Mouse (Mus musculus) MEL (cell line): ENCODE results near the gene Tbc1d20. TPM values are rescaled to one million over a fixed set of nuclear protein-coding genes. Genes with fewer than 3 reads are reported as not detected.

ENCODE experiments used
- DNase-seq: peaks from one replicate; pipeline ENCODE4 v3.0.0; 2011; ENCODE audit warnings: low read depth, low spot score
- H3K27ac ChIP-seq: 2 replicates; pipeline ENCODE4 v1.5.1; 2012; ENCODE audit warnings: low read depth, mild to moderate bottlenecking, control low read depth, low read length, moderate library complexity; ENCODE audit not compliant: control insufficient read depth
- H3K27me3 ChIP-seq, 2 experiments: fragments of 150-350 bp in 1 of 2; sonication (generic) in 1 of 2; 2 replicates each; pipeline ENCODE4 v1.6.1; 2012; ENCODE audit warnings: low read length in 2 of 2, mild to moderate bottlenecking in 2 of 2, improper control_type of control experiment in 1 of 2, moderate library complexity in 1 of 2; ENCODE audit not compliant: insufficient read depth in 2 of 2, control insufficient read depth in 1 of 2
- H3K36me3 ChIP-seq, 2 experiments: 2 replicates each; pipeline ENCODE4 v1.6.1; 2012 to 2014; ENCODE audit warnings: low read length in 2 of 2, improper control_type of control experiment in 1 of 2, inconsistent platforms in 1 of 2, mild to moderate bottlenecking in 1 of 2; ENCODE audit not compliant: insufficient read depth in 2 of 2, control insufficient read depth in 1 of 2
- H3K4me1 ChIP-seq, 2 experiments: fragments of 150-350 bp in 1 of 2; sonication (generic) in 1 of 2; 2 replicates each; pipeline ENCODE4 v1.6.1; 2012; ENCODE audit warnings: low read length in 2 of 2, improper control_type of control experiment in 1 of 2, mild to moderate bottlenecking in 1 of 2; ENCODE audit not compliant: insufficient read depth in 2 of 2, control insufficient read depth in 1 of 2
- H3K4me3 ChIP-seq, 2 experiments: fragments of 150-350 bp in 1 of 2; sonication (generic) in 1 of 2; 2 replicates each; pipeline ENCODE4 v1.5.1; 2012; ENCODE audit warnings: low read depth in 2 of 2, low read length in 2 of 2, mild to moderate bottlenecking in 2 of 2, moderate library complexity in 2 of 2, control low read depth in 1 of 2, improper control_type of control experiment in 1 of 2; ENCODE audit not compliant: control insufficient read depth in 1 of 2, insufficient read depth in 1 of 2
- H3K79me2 ChIP-seq: 2 replicates; pipeline ENCODE4 v1.6.1; 2012; ENCODE audit warnings: mild to moderate bottlenecking, low read length, moderate library complexity; ENCODE audit not compliant: control insufficient read depth, poor library complexity, insufficient read depth
- H3K9ac ChIP-seq: 2 replicates; pipeline ENCODE4 v1.6.1; 2012; ENCODE audit warnings: low read depth, mild to moderate bottlenecking, control low read depth, low read length, moderate library complexity; ENCODE audit not compliant: control insufficient read depth, poor library complexity, severe bottlenecking
- H3K9me3 ChIP-seq: fragments of 150-350 bp; sonication (generic); replicated peaks from 2 replicates; pipeline ENCODE4 v1.6.1; 2012; ENCODE audit warnings: mild to moderate bottlenecking, low read length, improper control_type of control experiment, moderate library complexity; ENCODE audit not compliant: insufficient read depth
- CHD2 ChIP-seq: IDR thresholded peaks from 2 replicates; pipeline ENCODE4 v1.6.1; 2011; ENCODE audit warnings: low read length, improper control_type of control experiment
- ELF1 ChIP-seq: IDR thresholded peaks from 2 replicates; pipeline ENCODE4 v1.6.1; 2014; ENCODE audit warnings: low read depth, mild to moderate bottlenecking, inconsistent platforms, low read length, improper control_type of control experiment, moderate library complexity
- EP300 ChIP-seq, 2 experiments: IDR thresholded peaks; 2 replicates each; pipeline ENCODE4 v1.6.1; 2011; ENCODE audit warnings: improper control_type of control experiment in 2 of 2, low read length in 2 of 2, low read depth in 1 of 2, mild to moderate bottlenecking in 1 of 2
- GABPA ChIP-seq: IDR thresholded peaks from 2 replicates; pipeline ENCODE4 v1.6.1; 2012; ENCODE audit warnings: low read depth, mild to moderate bottlenecking, inconsistent platforms, low read length, improper control_type of control experiment, moderate library complexity
- GATA1 ChIP-seq: IDR thresholded peaks from 2 replicates; pipeline ENCODE4 v1.6.1; 2011; ENCODE audit warnings: low read depth, low read length, improper control_type of control experiment
- MAFK ChIP-seq: IDR thresholded peaks from 2 replicates; pipeline ENCODE4 v1.6.1; 2011; ENCODE audit warnings: low read depth, mild to moderate bottlenecking, low read length, improper control_type of control experiment, borderline replicate concordance
- MEF2A ChIP-seq: IDR thresholded peaks from 2 replicates; pipeline ENCODE4 v1.6.1; 2014; ENCODE audit warnings: low read depth, mild to moderate bottlenecking, inconsistent platforms, low read length, improper control_type of control experiment; ENCODE audit not compliant: poor library complexity, insufficient replicate concordance, severe bottlenecking; ENCODE audit errors: extremely low read depth
- POLR2AphosphoS5 ChIP-seq: IDR thresholded peaks from 2 replicates; pipeline ENCODE4 v1.6.1; 2012; ENCODE audit warnings: low read depth, borderline replicate concordance, mild to moderate bottlenecking, inconsistent platforms, low read length, moderate library complexity, mixed read lengths
- SIN3A ChIP-seq: IDR thresholded peaks from 2 replicates; pipeline ENCODE4 v1.6.1; 2012; ENCODE audit warnings: low read length, improper control_type of control experiment, inconsistent platforms
- TAL1 ChIP-seq: IDR thresholded peaks from 2 replicates; pipeline ENCODE4 v1.6.1; 2012; ENCODE audit warnings: mild to moderate bottlenecking, inconsistent platforms, low read length, moderate library complexity, mixed read lengths
- TBP ChIP-seq: IDR thresholded peaks from 2 replicates; pipeline ENCODE4 v1.8.0; 2011; ENCODE audit warnings: low read depth, low read length, improper control_type of control experiment
- TCF12 ChIP-seq: IDR thresholded peaks from 2 replicates; pipeline ENCODE4 v1.6.1; 2014; ENCODE audit warnings: low read depth, mild to moderate bottlenecking, inconsistent platforms, low read length, improper control_type of control experiment, moderate library complexity
- UBTF ChIP-seq: IDR thresholded peaks from 2 replicates; pipeline ENCODE4 v1.6.1; 2012; ENCODE audit warnings: low read depth, mild to moderate bottlenecking, inconsistent platforms, low read length, improper control_type of control experiment, moderate library complexity, borderline replicate concordance; ENCODE audit not compliant: insufficient read depth
- USF1 ChIP-seq: IDR thresholded peaks from 2 replicates; pipeline ENCODE4 v1.6.1; 2014; ENCODE audit warnings: low read depth, mild to moderate bottlenecking, inconsistent platforms, low read length, improper control_type of control experiment, moderate library complexity
- USF2 ChIP-seq, 2 experiments: IDR thresholded peaks; 2 replicates each; pipeline ENCODE4 v1.6.1; 2011 to 2012; ENCODE audit warnings: improper control_type of control experiment in 2 of 2, low read length in 2 of 2, borderline replicate concordance in 1 of 2, inconsistent platforms in 1 of 2, low read depth in 1 of 2, mild to moderate bottlenecking in 1 of 2; ENCODE audit not compliant: insufficient read depth in 1 of 2
- ZC3H11A ChIP-seq: IDR thresholded peaks from 2 replicates; pipeline ENCODE4 v1.6.1; 2012; ENCODE audit warnings: low read depth, mild to moderate bottlenecking, inconsistent platforms, low read length, improper control_type of control experiment
- ZKSCAN1 ChIP-seq: IDR thresholded peaks from 2 replicates; pipeline ENCODE4 v1.6.1; 2012; ENCODE audit warnings: low read depth, mild to moderate bottlenecking, inconsistent platforms, low read length, improper control_type of control experiment, moderate library complexity
- ZNF384 ChIP-seq: IDR thresholded peaks from 2 replicates; pipeline ENCODE4 v1.6.1; 2012; ENCODE audit warnings: low read depth, mild to moderate bottlenecking, inconsistent platforms, low read length, improper control_type of control experiment
- polyA plus RNA-seq, 2 experiments: library from polyadenylated mRNA; stranded (reverse) in 1 of 2; unstranded in 1 of 2; fragments of >175 nt in 1 of 2; fragments of >200 nt in 1 of 2; gene quantifications; 2 replicates each; pipeline versions ENCODE4 v1.2.1 to v1.2.4; 2012; ENCODE audit warnings: low replicate concordance in 2 of 2, low read depth in 1 of 2; ENCODE audit not compliant: insufficient read length in 2 of 2, insufficient read depth in 1 of 2, missing spikeins in 1 of 2
- total RNA-seq: library from RNA; depleted of rRNA; stranded (reverse); fragments of 300-350 nt; gene quantifications from 2 replicates; pipeline ENCODE4 v1.2.3, GENCODE M21; 2012

Tbc1d20 gene
- total and polyA plus RNA-seq, 3 experiments = 19.6 to 31.4 TPM; not detected in 1

GRCm38 (mm10) chr2:152292475-152292874 lies 1.2 kb upstream of the Tbc1d20 start:
- no peak for TF ChIP-seq USF1
- TF ChIP-seq ZNF384 = peak; percentile 66; the same call in 1 of the 2 replicates
- Histone ChIP-seq H3K36me3 (peaks cover 0 to 11% of the 10 kb centered on the region in 2 experiments; a peak in 2 of 4 replicates), H3K4me3 (no peak overlapping the region), H3K9me3 (no peaks in the 10 kb centered on the region), H3K9ac (no peak overlapping the region), H3K27ac (no peak overlapping the region), H3K79me2 (peaks cover 31% of the 10 kb centered on the region), H3K4me1 (peaks cover 0 to 15% of the 10 kb centered on the region in 2 experiments; a peak in 1 of 4 replicates), H3K27me3 (no peaks in the 10 kb centered on the region)
- DNase-seq = no peak

GRCm38 (mm10) chr2:152293179-152293726 lies 375 bp upstream of the Tbc1d20 start:
- H3K27me3 ChIP-seq = no peaks in the 10 kb centered on the region
- H3K4me1 ChIP-seq = peaks cover 0 to 15% of the 10 kb centered on the region in 2 experiments; a peak in 1 of 4 replicates
- H3K4me3 ChIP-seq = peak overlapping the region; percentile 70 to 91
- H3K27ac ChIP-seq = peak overlapping the region; percentile 11; the same call in 1 of the 2 replicates
- H3K9ac ChIP-seq = peak overlapping the region; percentile 71
- DNase-seq = no peak
- no peak for TF ChIP-seq ZC3H11A
- 0 out of 4 replicates have a peak, but pooled peaks of 1 of the 2 experiments have one; percentile 3 for TF ChIP-seq EP300 (IDR thresholded peaks at IDR 0.05; ENCODE audit: low read depth in 1 of 2, low read length in 2 of 2)
- peaks cover 36% of the 10 kb centered on the region for H3K79me2 ChIP-seq
- H3K36me3 ChIP-seq = peaks cover 0 to 11% of the 10 kb centered on the region in 2 experiments; a peak in 2 of 4 replicates
- H3K9me3 ChIP-seq = no peaks in the 10 kb centered on the region

- Histone ChIP-seq H3K27me3 (no peaks in the 10 kb centered on the region), H3K9ac (peak overlapping the region; percentile 92), H3K4me3 (peak overlapping the region; percentile 91 to 98), H3K4me1 (peaks cover 0 to 15% of the 10 kb centered on the region in 2 experiments; a peak in 1 of 4 replicates), H3K79me2 (peaks cover 38% of the 10 kb centered on the region), H3K9me3 (no peaks in the 10 kb centered on the region), H3K27ac (0 out of 2 replicates have a peak overlapping the region, but pooled peaks have one; percentile 16), H3K36me3 (peaks cover 0 to 11% of the 10 kb centered on the region in 2 experiments; a peak in 2 of 4 replicates)
- no peak for TF ChIP-seq USF2 (IDR thresholded peaks at IDR 0.05; ENCODE audit: borderline replicate concordance in 1 of 2, insufficient read depth in 1 of 2, low read depth in 1 of 2, low read length in 2 of 2)
- no peak for TF ChIP-seq UBTF
- TF ChIP-seq SIN3A = no peak
- no peak for TF ChIP-seq TBP
- TF ChIP-seq CHD2 = no peak
- TF ChIP-seq EP300 (IDR thresholded peaks at IDR 0.05; ENCODE audit: low read depth in 1 of 2, low read length in 2 of 2) = no peak
- TF ChIP-seq ZC3H11A = no peak
- no peak for TF ChIP-seq POLR2AphosphoS5
- TF ChIP-seq ELF1 = no peak
- TF ChIP-seq ZKSCAN1 = no peak
- no peak for TF ChIP-seq GATA1
- TF ChIP-seq MEF2A = no peak
- TF ChIP-seq MAFK = no peak
- TF ChIP-seq TCF12 = no peak
- TF ChIP-seq TAL1 = no peak
- no peak for TF ChIP-seq GABPA
- peak; percentile 26 for DNase-seq
Observed at GRCm38 (mm10) chr2:152294541-152294940, 913 bp downstream of the Tbc1d20 start.
